Mouse (Mus musculus): ENCODE measurements around the gene Usp2. TPM values are rescaled to one million over a fixed set of nuclear protein-coding genes. Genes with fewer than 3 reads are reported as not detected.

The Usp2 gene
- polyA plus RNA-seq, 1 experiment from 2014 or later = 73.5 TPM

DNA sequence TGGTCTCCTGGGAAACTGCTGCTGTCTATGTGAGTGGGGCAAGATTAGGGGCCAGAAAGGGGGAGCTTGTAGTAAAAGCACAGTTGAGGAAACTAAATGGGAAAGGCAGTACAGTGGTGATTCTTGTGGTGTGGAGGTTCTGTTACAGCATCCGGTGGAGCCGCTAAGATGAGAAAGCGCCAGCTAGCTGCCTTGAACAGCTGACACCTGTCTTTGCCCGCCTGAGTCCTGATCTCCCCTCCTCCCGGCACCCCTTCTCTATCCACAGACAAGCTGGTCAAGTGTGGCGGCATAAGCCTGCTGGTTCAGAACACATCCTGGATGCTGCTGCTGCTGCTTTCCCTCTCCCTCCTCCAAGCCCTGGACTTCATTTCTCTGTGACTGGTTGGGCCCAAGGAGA lies 19.8 kb upstream of the Usp2 start:
- no peak overlapping the region for H3K4me2 ChIP-seq (ENCODE audit: low read length)
- peaks cover 8 to 14% of the 10 kb centered on the region in 2 experiments; a peak in 3 of 4 replicates for H3K4me1 ChIP-seq (ENCODE audit: control insufficient read depth in 2 of 2, insufficient read depth in 2 of 2, low read length in 2 of 2)
- no peak overlapping the region for H3K9ac ChIP-seq (ENCODE audit: low read length)
- no peaks in the 10 kb centered on the region for H3K36me3 ChIP-seq (ENCODE audit: control insufficient read depth, insufficient read depth, low read length)
- WGBS = 58% methylated on average over 6 of the region's 6 CpGs
- H3K27ac ChIP-seq (replicated peaks in 1 of 2; ENCODE audit: control insufficient read depth in 1 of 2, insufficient read depth in 1 of 2, low read depth in 2 of 2, low read length in 2 of 2) = no peak overlapping the region
- no peak for ATAC-seq (ENCODE audit: insufficient number of reproducible peaks, insufficient read depth, low FRiP score, low read depth)
- no peak overlapping the region for H3K4me3 ChIP-seq (ENCODE audit: control insufficient read depth in 1 of 2, insufficient read depth in 1 of 2, low read depth in 1 of 2, low read length in 2 of 2)
- H3K9me3 ChIP-seq (ENCODE audit: control insufficient read depth, low read length) = no peaks in the 10 kb centered on the region
- peaks cover 38% of the 10 kb centered on the region for H3K27me3 ChIP-seq (ENCODE audit: control insufficient read depth, insufficient read depth, low read length)

DNA sequence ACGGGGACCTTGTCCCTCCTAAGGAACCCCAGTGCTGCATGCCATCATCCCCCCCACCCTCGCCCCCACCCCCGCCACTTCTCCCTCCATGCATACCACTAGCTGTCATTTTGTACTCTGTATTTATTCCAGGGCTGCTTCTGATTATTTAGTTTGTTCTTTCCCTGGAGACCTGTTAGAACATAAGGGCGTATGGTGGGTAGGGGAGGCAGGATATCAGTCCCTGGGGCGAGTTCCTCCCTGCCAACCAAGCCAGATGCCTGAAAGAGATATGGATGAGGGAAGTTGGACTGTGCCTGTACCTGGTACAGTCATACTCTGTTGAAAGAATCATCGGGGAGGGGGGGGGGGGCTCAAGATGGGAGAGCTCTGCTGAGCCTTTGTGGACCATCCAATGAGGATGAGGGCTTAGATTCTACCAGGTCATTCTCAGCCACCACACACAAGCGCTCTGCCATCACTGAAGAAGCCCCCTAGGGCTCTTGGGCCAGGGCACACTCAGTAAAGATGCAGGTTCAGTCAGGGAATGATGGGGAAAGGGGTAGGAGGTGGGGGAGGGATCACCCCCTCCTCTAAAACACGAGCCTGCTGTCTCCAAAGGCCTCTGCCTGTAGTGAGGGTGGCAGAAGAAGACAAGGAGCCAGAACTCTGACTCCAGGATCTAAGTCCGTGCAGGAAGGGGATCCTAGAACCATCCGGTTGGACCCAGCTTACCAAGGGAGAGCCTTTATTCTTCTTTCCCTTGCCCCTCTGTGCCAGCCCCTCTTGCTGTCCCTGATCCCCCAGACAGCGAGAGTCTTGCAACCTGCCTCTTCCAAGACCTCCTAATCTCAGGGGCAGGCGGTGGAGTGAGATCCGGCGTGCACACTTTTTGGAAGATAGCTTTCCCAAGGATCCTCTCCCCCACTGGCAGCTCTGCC lies 19.0 kb upstream of the Usp2 start:
- Histone ChIP-seq H3K4me1 (ENCODE audit: control insufficient read depth in 2 of 2, insufficient read depth in 2 of 2, low read length in 2 of 2) (peaks cover 8 to 12% of the 10 kb centered on the region in 2 experiments; a peak in 3 of 4 replicates), H3K27ac (replicated peaks in 1 of 2; ENCODE audit: control insufficient read depth in 1 of 2, insufficient read depth in 1 of 2, low read depth in 2 of 2, low read length in 2 of 2) (no peak overlapping the region), H3K9ac (ENCODE audit: low read length) (no peak overlapping the region), H3K27me3 (ENCODE audit: control insufficient read depth, insufficient read depth, low read length) (peaks cover 35% of the 10 kb centered on the region), H3K4me2 (ENCODE audit: low read length) (no peak overlapping the region), H3K4me3 (ENCODE audit: control insufficient read depth in 1 of 2, insufficient read depth in 1 of 2, low read depth in 1 of 2, low read length in 2 of 2) (no peak overlapping the region), H3K36me3 (ENCODE audit: control insufficient read depth, insufficient read depth, low read length) (no peaks in the 10 kb centered on the region), H3K9me3 (ENCODE audit: control insufficient read depth, low read length) (no peaks in the 10 kb centered on the region)
- no peak for ATAC-seq (ENCODE audit: insufficient number of reproducible peaks, insufficient read depth, low FRiP score, low read depth)
- WGBS = 67% methylated on average over 14 of the region's 14 CpGs

DNA sequence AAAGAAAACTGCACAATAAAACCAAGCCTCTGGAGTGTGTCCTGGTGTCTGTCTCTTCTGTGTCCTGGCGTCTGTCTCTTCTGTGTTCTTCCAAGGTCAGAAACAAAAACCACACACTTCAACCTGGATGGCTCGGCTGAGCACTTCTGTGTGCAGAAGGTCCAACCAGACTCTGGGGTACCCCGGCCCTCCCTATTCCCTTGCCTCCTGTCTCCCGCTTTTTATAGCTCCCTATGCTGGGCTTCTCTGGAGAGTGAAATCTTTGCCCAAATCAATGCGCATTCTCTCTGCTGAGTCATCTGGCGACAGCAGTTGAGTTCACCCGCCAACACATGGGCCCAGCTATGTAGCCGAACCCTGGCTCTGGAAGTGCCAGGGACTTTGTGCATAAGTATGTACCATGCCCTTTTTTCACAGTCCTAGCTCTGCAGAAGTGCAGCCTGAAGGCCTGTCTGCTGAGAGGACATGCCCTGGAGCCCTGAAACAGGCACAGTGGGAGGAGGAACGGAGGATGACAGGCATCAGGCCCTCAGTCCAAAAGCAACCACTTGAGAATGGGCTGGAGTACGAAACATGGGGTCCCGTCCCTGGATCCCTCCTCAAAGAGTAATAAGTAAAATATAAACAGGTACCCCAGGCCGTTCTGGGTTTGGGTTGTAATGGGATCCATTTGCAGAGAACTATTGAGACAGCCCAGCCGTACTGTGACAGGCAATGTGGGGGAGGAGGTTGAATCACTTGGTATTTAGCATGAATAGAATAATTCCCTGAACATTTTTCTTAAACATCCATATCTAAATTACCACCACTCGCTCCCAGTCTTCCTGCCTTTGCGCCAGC lies 18.1 kb upstream of the Usp2 start:
- H3K4me2 ChIP-seq (ENCODE audit: low read length) = no peak overlapping the region
- no peak overlapping the region for H3K27ac ChIP-seq (replicated peaks in 1 of 2; ENCODE audit: control insufficient read depth in 1 of 2, insufficient read depth in 1 of 2, low read depth in 2 of 2, low read length in 2 of 2)
- no peak overlapping the region for H3K4me3 ChIP-seq (ENCODE audit: control insufficient read depth in 1 of 2, insufficient read depth in 1 of 2, low read depth in 1 of 2, low read length in 2 of 2)
- H3K4me1 ChIP-seq (ENCODE audit: control insufficient read depth in 2 of 2, insufficient read depth in 2 of 2, low read length in 2 of 2) = peaks cover 0 to 3% of the 10 kb centered on the region in 2 experiments; a peak in 3 of 4 replicates
- no peaks in the 10 kb centered on the region for H3K9me3 ChIP-seq (ENCODE audit: control insufficient read depth, low read length)
- peaks cover 26% of the 10 kb centered on the region for H3K27me3 ChIP-seq (ENCODE audit: control insufficient read depth, insufficient read depth, low read length)
- H3K36me3 ChIP-seq (ENCODE audit: control insufficient read depth, insufficient read depth, low read length) = no peaks in the 10 kb centered on the region
- no peak for ATAC-seq (ENCODE audit: insufficient number of reproducible peaks, insufficient read depth, low FRiP score, low read depth)
- 63% methylated on average over 15 of the region's 15 CpGs for WGBS
- no peak overlapping the region for H3K9ac ChIP-seq (ENCODE audit: low read length)

DNA sequence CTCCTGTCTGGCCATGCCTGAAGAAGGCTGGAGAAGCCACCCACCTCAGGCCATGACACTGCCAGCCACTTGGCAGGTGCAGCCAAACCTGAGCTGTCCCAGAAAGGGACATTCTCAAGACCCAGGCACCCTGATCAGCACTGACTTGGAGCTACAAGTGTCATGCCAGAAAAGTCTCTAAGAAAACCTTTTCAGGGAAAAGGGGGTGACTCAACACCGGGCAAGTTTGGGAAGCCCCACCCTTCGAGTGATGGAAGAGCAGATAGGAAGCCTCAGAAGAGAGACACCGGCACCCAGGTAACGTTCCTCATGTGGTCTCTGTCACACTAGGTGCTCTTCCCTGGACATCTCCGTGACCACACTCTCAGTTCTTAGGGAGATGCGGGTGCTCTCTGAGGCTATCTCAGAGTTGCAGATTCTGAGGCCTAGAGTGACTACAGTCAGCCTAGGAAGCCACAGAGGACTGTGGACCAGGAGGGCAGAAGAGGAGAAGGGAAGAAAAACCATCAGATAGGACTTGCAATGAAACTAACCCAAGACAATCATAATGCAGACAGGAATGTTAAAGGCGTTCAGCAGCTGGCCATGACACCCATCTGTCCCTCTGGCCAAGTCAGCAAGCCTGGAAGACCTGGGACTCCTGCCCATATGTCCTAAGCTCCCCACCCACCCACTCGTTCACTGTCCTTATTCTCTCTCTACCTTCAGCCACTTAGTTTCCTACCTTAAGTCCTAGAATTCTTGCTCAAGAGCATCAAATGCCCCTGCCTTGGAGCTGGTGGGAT lies 17.2 kb upstream of the Usp2 start:
- Histone ChIP-seq H3K4me1 (ENCODE audit: control insufficient read depth in 2 of 2, insufficient read depth in 2 of 2, low read length in 2 of 2) (no peaks in the 10 kb centered on the region), H3K9me3 (ENCODE audit: control insufficient read depth, low read length) (no peaks in the 10 kb centered on the region), H3K27me3 (ENCODE audit: control insufficient read depth, insufficient read depth, low read length) (peaks cover 18% of the 10 kb centered on the region), H3K4me2 (ENCODE audit: low read length) (no peak overlapping the region), H3K9ac (ENCODE audit: low read length) (no peak overlapping the region), H3K36me3 (ENCODE audit: control insufficient read depth, insufficient read depth, low read length) (no peaks in the 10 kb centered on the region), H3K4me3 (ENCODE audit: control insufficient read depth in 1 of 2, insufficient read depth in 1 of 2, low read depth in 1 of 2, low read length in 2 of 2) (no peak overlapping the region), H3K27ac (replicated peaks in 1 of 2; ENCODE audit: control insufficient read depth in 1 of 2, insufficient read depth in 1 of 2, low read depth in 2 of 2, low read length in 2 of 2) (no peak overlapping the region)
- ATAC-seq (ENCODE audit: insufficient number of reproducible peaks, insufficient read depth, low FRiP score, low read depth) = no peak
- WGBS = 75% methylated on average over 8 of the region's 8 CpGs

DNA sequence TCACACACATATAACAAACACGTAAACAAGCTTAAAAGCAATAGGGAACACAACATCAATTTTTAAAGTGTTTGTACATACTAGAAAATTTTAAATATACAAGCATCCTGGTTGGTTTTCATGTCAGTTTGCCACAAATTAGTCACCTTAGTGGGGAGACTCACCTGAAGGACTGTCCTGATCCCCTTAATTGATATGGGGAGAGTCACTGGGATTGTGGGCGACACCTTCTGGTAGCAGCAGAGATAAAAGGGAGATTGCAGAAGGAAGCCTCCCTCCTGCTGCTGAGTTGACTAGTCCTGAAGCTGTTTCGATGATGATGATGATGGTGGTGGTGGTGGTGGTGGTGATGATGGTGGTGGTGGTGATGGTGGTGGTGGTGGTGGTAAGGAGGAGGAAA lies 14.0 kb upstream of the Usp2 start:
- WGBS = 56% methylated on average over 3 of the region's 3 CpGs

DNA sequence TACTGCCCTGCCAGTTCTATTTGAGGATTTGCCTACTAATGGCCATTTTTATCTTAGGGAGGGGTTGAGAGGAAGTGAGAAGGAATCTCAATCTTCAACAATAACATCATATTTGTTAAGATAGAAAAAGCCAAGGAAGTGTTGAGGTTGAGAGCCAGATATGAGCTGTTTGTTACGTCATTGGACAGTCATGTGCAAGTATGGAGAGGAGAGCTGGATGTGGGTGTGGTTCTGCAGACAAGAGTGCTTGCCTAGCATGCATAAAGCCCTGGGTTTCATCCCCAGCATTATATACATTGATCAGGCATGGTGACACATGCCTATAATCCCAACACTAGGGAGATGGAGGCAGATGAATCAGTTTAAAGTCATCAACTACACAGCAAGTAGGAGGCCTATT lies 12.9 kb upstream of the Usp2 start:
- Histone ChIP-seq H3K4me1 (ENCODE audit: control insufficient read depth in 2 of 2, insufficient read depth in 2 of 2, low read length in 2 of 2) (no peaks in the 10 kb centered on the region), H3K27me3 (ENCODE audit: control insufficient read depth, insufficient read depth, low read length) (no peaks in the 10 kb centered on the region), H3K36me3 (ENCODE audit: control insufficient read depth, insufficient read depth, low read length) (no peaks in the 10 kb centered on the region), H3K9me3 (ENCODE audit: control insufficient read depth, low read length) (no peaks in the 10 kb centered on the region), H3K9ac (ENCODE audit: low read length) (no peak overlapping the region), H3K27ac (replicated peaks in 1 of 2; ENCODE audit: control insufficient read depth in 1 of 2, insufficient read depth in 1 of 2, low read depth in 2 of 2, low read length in 2 of 2) (no peak overlapping the region), H3K4me3 (ENCODE audit: control insufficient read depth in 1 of 2, insufficient read depth in 1 of 2, low read depth in 1 of 2, low read length in 2 of 2) (no peak overlapping the region), H3K4me2 (ENCODE audit: low read length) (no peak overlapping the region)
- ATAC-seq (ENCODE audit: insufficient number of reproducible peaks, insufficient read depth, low FRiP score, low read depth) = no peak
- 26% methylated on average over 1 of the region's 1 CpGs for WGBS

More for the DNA sequence above, 14.0 kb upstream of the Usp2 start:
- no peaks in the 10 kb centered on the region for H3K27me3 ChIP-seq (ENCODE audit: control insufficient read depth, insufficient read depth, low read length)
- H3K4me3 ChIP-seq (ENCODE audit: control insufficient read depth in 1 of 2, insufficient read depth in 1 of 2, low read depth in 1 of 2, low read length in 2 of 2) = no peak overlapping the region
- H3K4me1 ChIP-seq (ENCODE audit: control insufficient read depth in 2 of 2, insufficient read depth in 2 of 2, low read length in 2 of 2) = no peaks in the 10 kb centered on the region
- no peak overlapping the region for H3K9ac ChIP-seq (ENCODE audit: low read length)
- no peak for ATAC-seq (ENCODE audit: insufficient number of reproducible peaks, insufficient read depth, low FRiP score, low read depth)
- no peak overlapping the region for H3K27ac ChIP-seq (replicated peaks in 1 of 2; ENCODE audit: control insufficient read depth in 1 of 2, insufficient read depth in 1 of 2, low read depth in 2 of 2, low read length in 2 of 2)
- H3K36me3 ChIP-seq (ENCODE audit: control insufficient read depth, insufficient read depth, low read length) = no peaks in the 10 kb centered on the region
- H3K4me2 ChIP-seq (ENCODE audit: low read length) = no peak overlapping the region
- H3K9me3 ChIP-seq (ENCODE audit: control insufficient read depth, low read length) = no peaks in the 10 kb centered on the region

DNA sequence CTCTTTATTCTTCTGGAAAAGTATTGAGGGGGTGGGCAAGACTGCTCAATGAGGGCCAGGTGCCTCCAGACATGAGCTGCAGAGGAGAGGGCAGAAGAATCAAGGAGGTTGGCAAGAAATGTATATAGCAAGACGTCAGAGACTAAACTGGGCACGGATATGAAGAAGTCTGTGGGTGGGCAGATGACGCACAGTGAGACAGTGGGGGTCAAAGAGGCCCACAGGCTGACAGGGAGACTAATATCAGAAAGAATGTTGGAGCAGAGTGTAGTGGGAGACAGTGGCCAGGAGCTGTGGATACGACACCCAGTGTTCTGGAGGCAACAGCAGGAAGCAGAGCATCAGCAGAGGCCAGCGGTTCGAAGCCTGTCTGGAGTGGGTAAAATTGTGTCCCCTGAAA lies 8.2 kb upstream of the Usp2 start:
- WGBS = 75% methylated on average over 6 of the region's 6 CpGs
- Histone ChIP-seq H3K4me2 (ENCODE audit: low read length) (no peak overlapping the region), H3K27ac (replicated peaks in 1 of 2; ENCODE audit: control insufficient read depth in 1 of 2, insufficient read depth in 1 of 2, low read depth in 2 of 2, low read length in 2 of 2) (no peak overlapping the region), H3K4me3 (ENCODE audit: control insufficient read depth in 1 of 2, insufficient read depth in 1 of 2, low read depth in 1 of 2, low read length in 2 of 2) (no peak overlapping the region), H3K4me1 (ENCODE audit: control insufficient read depth in 2 of 2, insufficient read depth in 2 of 2, low read length in 2 of 2) (no peaks in the 10 kb centered on the region), H3K9me3 (ENCODE audit: control insufficient read depth, low read length) (no peaks in the 10 kb centered on the region), H3K36me3 (ENCODE audit: control insufficient read depth, insufficient read depth, low read length) (no peaks in the 10 kb centered on the region), H3K9ac (ENCODE audit: low read length) (no peak overlapping the region), H3K27me3 (ENCODE audit: control insufficient read depth, insufficient read depth, low read length) (no peaks in the 10 kb centered on the region)
- ATAC-seq (ENCODE audit: insufficient number of reproducible peaks, insufficient read depth, low FRiP score, low read depth) = no peak

All from heart, embryonic 14.5 days (tissue).